ENCODE assay signal across 42 mouse cellular contexts in genomic region chr7:47345905-47346478, GRCm38 (mm10). TPM values are rescaled to one million over a fixed set of nuclear protein-coding genes. Genes with fewer than 3 reads are reported as not detected.
"Had no signal": no experiment of that assay in that cellular context is flagged by ENCODE, and none has a peak within 500 bp of the region (broad histone marks: within the 10 kb centered on the region; RNA-seq: fewer than 3 reads in every experiment).

No protein-coding gene starts in this region.

- H3K27ac ChIP-seq: gastrocnemius, adult 2 months; heart, adult 2 months; heart, embryonic 13.5 days; heart, embryonic 15.5 days; hindbrain, embryonic 10.5 days; hindbrain, embryonic 12.5 days; hindbrain, embryonic 14.5 days; intestine, embryonic 15.5 days; kidney, embryonic 15.5 days; kidney, postnatal 0 days; limb, embryonic 13.5 days; limb, embryonic 15.5 days; liver, embryonic 12.5 days had no signal

- H3K27me3 ChIP-seq: heart, embryonic 13.5 days; heart, embryonic 15.5 days; hindbrain, embryonic 12.5 days; intestine, embryonic 15.5 days; kidney, embryonic 15.5 days; limb, embryonic 13.5 days; limb, embryonic 15.5 days; liver, embryonic 12.5 days had no signal

- H3K9me3 ChIP-seq: intestine, embryonic 15.5 days; kidney, embryonic 15.5 days; limb, embryonic 15.5 days had no signal

- DNase-seq: gastrocnemius, adult 2 months; gastrocnemius, postnatal 10 days; gastrocnemius, postnatal 25 days; heart, adult 11 months; heart, adult 2 months; heart, postnatal 14 days; heart, postnatal 36 days; kidney, adult 18-20 months; kidney, adult 9 months; kidney, postnatal 14 days; kidney, postnatal 36 days; layer of hippocampus, adult 9-11 months; layer of hippocampus, postnatal 36 days; left cerebral cortex, postnatal 4 days had no signal

- H3K4me1 ChIP-seq: heart, embryonic 13.5 days; heart, embryonic 15.5 days; hindbrain, embryonic 10.5 days; hindbrain, embryonic 12.5 days; intestine, embryonic 15.5 days; kidney, embryonic 15.5 days; limb, embryonic 13.5 days; limb, embryonic 15.5 days; liver, embryonic 12.5 days had no signal

- ATAC-seq: hindbrain, embryonic 16.5 days; inflammation-experienced regulatory T-cells, adult 6 months; intestine, embryonic 15.5 days; intestine, postnatal 0 days; liver, embryonic 12.5 days had no signal

- H3K9ac ChIP-seq: heart, embryonic 13.5 days; heart, embryonic 15.5 days; hindbrain, embryonic 12.5 days; hindbrain, embryonic 14.5 days; intestine, embryonic 15.5 days; kidney, embryonic 15.5 days; limb, embryonic 13.5 days; limb, embryonic 15.5 days; liver, embryonic 12.5 days had no signal

- H3K36me3 ChIP-seq: heart, embryonic 13.5 days; heart, embryonic 15.5 days; hindbrain, embryonic 10.5 days; hindbrain, embryonic 12.5 days; intestine, embryonic 15.5 days; kidney, embryonic 15.5 days; limb, embryonic 13.5 days; limb, embryonic 15.5 days; liver, embryonic 12.5 days had no signal

- H3K4me2 ChIP-seq: heart, embryonic 11.5 days; heart, embryonic 13.5 days; heart, embryonic 15.5 days; hindbrain, embryonic 12.5 days; hindbrain, embryonic 14.5 days; intestine, embryonic 15.5 days; kidney, embryonic 15.5 days; limb, embryonic 13.5 days; limb, embryonic 15.5 days; liver, embryonic 12.5 days had no signal

- H3K4me3 ChIP-seq: gastrocnemius, adult 2 months; heart, adult 2 months; heart, embryonic 13.5 days; heart, embryonic 15.5 days; hindbrain, embryonic 10.5 days; hindbrain, embryonic 12.5 days; intestine, embryonic 15.5 days; kidney, embryonic 15.5 days; limb, embryonic 13.5 days; limb, embryonic 15.5 days; liver, embryonic 12.5 days had no signal

RNA-seq across cellular contexts. Expression of gene Mrgpra1, which starts 8.0 kb away (rescaled TPM):
- total RNA-seq: gastrocnemius, adult 2 months; gastrocnemius, postnatal 10 days; gastrocnemius, postnatal 25 days; gastrocnemius, postnatal 4 days; heart, adult 2 months; heart, postnatal 14 days; heart, postnatal 36 days; layer of hippocampus, adult 18-20 months; layer of hippocampus, adult 8-10 months; layer of hippocampus, postnatal 14 days; layer of hippocampus, postnatal 36 days; left cerebral cortex, adult 18-20 months; left cerebral cortex, adult 8-10 months; left cerebral cortex, postnatal 10 days; left cerebral cortex, postnatal 25 days; left cerebral cortex, postnatal 4 days; liver, adult 2 months had no signal
- polyA plus RNA-seq: frontal cortex, adult 2 months; heart, adult 2 months; heart, embryonic 11.5 days; heart, embryonic 13.5 days; heart, embryonic 15.5 days; heart, postnatal 0 days; hindbrain, embryonic 10.5 days; hindbrain, embryonic 12.5 days; hindbrain, embryonic 14.5 days; hindbrain, embryonic 16.5 days; inflammation-experienced regulatory T-cells, adult 6 months; intestine, embryonic 15.5 days; intestine, postnatal 0 days; kidney, embryonic 15.5 days; kidney, postnatal 0 days; large intestine, adult 2 months; limb, embryonic 11.5 days; limb, embryonic 13.5 days; limb, embryonic 15.5 days; liver, adult 2 months; liver, embryonic 12.5 days had no signal
